Mouse (Mus musculus) lung, embryonic 14.5 days (tissue): ENCODE measurements at regions not wholly inside any gene's neighbourhood (a gene's known extent, or its start where the extent isn't known, plus 50 kb on each side); places are given as distances from the start of the nearest gene placed in this dataset.

Source experiments
- ATAC-seq: fragments of 200-750 bp; cut with Nextera tagmentation; 2 replicates; pipeline ENCODE4 v1.8.0; 2017; ENCODE audit warnings: mild to moderate bottlenecking, moderate TSS enrichment, moderate library complexity; ENCODE audit not compliant: insufficient read depth
- DNase-seq: peaks from one replicate; pipeline ENCODE4 v3.0.0-alpha.2; 2015
- H3K27ac ChIP-seq: fragments of 300-500 bp; sonication (generic); 2 replicates; pipeline ENCODE4 v1.5.1; 2014; ENCODE audit warnings: low read depth, mild to moderate bottlenecking, moderate library complexity
- H3K27me3 ChIP-seq: fragments of 300-500 bp; sonication (generic); 2 replicates; pipeline ENCODE4 v1.6.1; 2014; ENCODE audit warnings: low read length, control low read depth; ENCODE audit not compliant: insufficient read depth
- H3K36me3 ChIP-seq: fragments of 300-500 bp; sonication (generic); 2 replicates; pipeline ENCODE4 v1.6.1; 2014; ENCODE audit warnings: control low read depth; ENCODE audit not compliant: insufficient read depth
- H3K4me1 ChIP-seq: fragments of 300-500 bp; sonication (generic); 2 replicates; pipeline ENCODE4 v1.6.1; 2014; ENCODE audit warnings: antibody characterized with exemption, control low read depth; ENCODE audit not compliant: insufficient read depth
- H3K4me2 ChIP-seq: fragments of 300-500 bp; sonication (generic); 2 replicates; pipeline ENCODE4 v1.6.1; 2014; ENCODE audit warnings: mild to moderate bottlenecking
- H3K4me3 ChIP-seq: fragments of 300-500 bp; sonication (generic); 2 replicates; pipeline ENCODE4 v1.5.1; 2014; ENCODE audit warnings: low read depth, low read length
- H3K9ac ChIP-seq: fragments of 300-500 bp; sonication (generic); 2 replicates; pipeline ENCODE4 v1.6.1; 2014
- H3K9me3 ChIP-seq: fragments of 300-500 bp; sonication (generic); 2 replicates; pipeline ENCODE4 v1.6.1; 2016; ENCODE audit warnings: low read depth, low read length, control low read depth
- CTCF ChIP-seq: IDR thresholded peaks from 2 replicates; pipeline ENCODE4 v1.5.1; 2016; ENCODE audit warnings: antibody characterized with exemption, low read depth
- WGBS: fragments of 180-500 bp; shearing (Covaris S2); extraction: QIAGEN DNeasy Blood & Tissue Kit; methylation state at CpG from one replicate; pipeline ENCODE4 v1.1.7; 2014; 5-methylcytosine and 5-hydroxymethylcytosine counted together

DNA sequence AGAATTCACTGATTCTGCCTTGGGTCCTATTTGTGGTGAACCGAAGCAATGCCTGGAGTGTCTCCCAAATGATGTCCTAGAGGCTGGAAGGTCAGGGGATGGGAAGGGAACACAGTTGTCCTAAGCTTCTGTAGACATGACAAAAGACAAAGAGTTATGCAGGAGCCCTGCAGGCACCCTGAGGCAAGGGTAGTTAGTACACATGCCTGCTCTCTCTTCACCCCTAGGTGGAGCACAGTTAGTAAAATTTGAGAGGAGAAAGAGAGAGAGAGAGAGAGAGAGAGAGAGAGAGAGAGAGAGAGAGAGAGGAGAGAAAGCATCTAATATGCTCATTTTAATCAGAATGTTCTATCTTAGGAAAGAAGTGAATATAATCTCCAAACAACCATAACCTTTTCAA is 87.4 kb downstream of the Gm815 start:
- Histone ChIP-seq H3K27me3 (no peaks in the 10 kb centered on the region), H3K36me3 (no peaks in the 10 kb centered on the region), H3K4me2 (no peak overlapping the region), H3K4me1 (no peaks in the 10 kb centered on the region), H3K9me3 (no peaks in the 10 kb centered on the region), H3K4me3 (no peak overlapping the region), H3K27ac (no peak overlapping the region), H3K9ac (no peak overlapping the region)
- peak; percentile 56 for TF ChIP-seq CTCF
- 75% methylated on average over 1 of the region's 1 CpGs for WGBS
- DNase-seq (peak; percentile 63), ATAC-seq (no peak)

DNA sequence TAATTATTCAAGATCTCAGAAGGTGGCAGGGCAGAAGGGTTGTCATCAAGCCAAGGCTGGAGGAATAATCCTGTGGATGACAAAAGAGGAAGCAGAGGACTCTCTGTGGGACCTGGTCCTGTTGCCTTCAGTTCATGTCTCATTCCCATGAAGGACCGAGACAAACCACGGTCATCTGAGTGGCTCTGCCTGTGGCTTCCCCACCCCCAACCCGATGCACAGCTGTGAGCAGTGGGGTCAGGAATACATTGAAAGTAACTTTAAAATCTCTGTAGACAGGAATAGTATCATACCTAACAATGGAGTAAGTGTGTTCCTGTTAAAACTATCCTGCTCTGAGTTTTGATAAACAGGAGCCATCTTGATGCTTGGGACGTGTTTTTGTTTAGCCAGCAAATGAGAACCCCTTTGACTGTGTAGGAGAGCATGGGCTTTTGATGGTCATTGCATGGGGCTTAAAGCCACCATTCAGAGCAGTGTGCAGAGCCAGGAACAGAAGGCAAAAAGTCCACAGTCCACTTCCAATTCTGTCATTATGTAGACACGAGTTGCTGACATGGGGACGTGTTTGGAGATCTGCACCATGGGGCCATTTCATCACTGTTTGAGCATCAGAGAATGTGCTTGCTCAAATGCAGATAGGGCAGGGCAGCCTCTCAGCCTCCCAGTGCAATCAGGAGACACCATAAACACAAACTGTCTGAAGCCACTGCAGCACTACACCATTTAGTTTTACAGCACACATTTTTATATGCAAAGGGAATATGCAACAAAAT is 88.3 kb downstream of the Gm815 start:
- Histone ChIP-seq H3K4me2 (no peak overlapping the region), H3K4me1 (no peaks in the 10 kb centered on the region), H3K36me3 (no peaks in the 10 kb centered on the region), H3K9me3 (no peaks in the 10 kb centered on the region), H3K4me3 (no peak overlapping the region), H3K9ac (no peak overlapping the region), H3K27ac (no peak overlapping the region), H3K27me3 (no peaks in the 10 kb centered on the region)
- no peak for ATAC-seq
- TF ChIP-seq CTCF: no peak
- 85% methylated on average over 6 of the region's 6 CpGs for whole genome bisulfite sequencing
- no peak for DNase-seq

DNA sequence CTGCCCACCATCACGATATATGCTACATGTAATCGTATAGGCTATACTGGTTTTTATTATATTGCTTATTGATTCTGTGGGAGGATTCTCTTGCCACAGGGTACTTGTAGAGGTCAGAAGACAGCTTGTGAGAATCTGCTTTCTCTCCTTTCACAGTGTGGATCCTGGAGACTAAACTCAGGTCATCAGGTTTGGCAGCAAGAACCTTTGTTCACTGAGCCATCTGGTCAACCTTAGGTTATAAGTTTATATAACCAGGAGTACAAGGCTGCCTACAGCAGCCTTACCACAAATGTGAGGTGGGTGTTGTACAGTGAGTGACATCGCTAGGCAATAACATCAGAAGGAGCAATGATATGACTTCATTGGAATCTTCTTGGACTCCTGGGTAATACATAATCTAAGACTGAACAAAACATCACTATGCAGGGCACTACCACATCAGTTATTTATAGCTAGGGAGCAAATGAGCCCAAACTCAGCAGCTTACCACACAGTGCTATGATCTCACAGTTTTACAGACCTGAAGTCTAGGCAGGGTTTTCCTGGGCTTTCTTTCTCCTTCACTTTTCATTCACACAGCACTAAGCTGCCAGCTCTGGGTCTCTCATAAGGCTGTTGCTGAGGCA is 89.0 kb downstream of the Gm815 start:
- DNase-seq (no peak), ATAC-seq (no peak)
- Histone ChIP-seq H3K36me3 (no peaks in the 10 kb centered on the region), H3K9ac (no peak overlapping the region), H3K27me3 (no peaks in the 10 kb centered on the region), H3K9me3 (no peaks in the 10 kb centered on the region), H3K4me1 (no peaks in the 10 kb centered on the region), H3K4me2 (no peak overlapping the region), H3K4me3 (no peak overlapping the region), H3K27ac (no peak overlapping the region)
- no peak for TF ChIP-seq CTCF
- 94% methylated on average over 3 of the region's 3 CpGs for WGBS

DNA sequence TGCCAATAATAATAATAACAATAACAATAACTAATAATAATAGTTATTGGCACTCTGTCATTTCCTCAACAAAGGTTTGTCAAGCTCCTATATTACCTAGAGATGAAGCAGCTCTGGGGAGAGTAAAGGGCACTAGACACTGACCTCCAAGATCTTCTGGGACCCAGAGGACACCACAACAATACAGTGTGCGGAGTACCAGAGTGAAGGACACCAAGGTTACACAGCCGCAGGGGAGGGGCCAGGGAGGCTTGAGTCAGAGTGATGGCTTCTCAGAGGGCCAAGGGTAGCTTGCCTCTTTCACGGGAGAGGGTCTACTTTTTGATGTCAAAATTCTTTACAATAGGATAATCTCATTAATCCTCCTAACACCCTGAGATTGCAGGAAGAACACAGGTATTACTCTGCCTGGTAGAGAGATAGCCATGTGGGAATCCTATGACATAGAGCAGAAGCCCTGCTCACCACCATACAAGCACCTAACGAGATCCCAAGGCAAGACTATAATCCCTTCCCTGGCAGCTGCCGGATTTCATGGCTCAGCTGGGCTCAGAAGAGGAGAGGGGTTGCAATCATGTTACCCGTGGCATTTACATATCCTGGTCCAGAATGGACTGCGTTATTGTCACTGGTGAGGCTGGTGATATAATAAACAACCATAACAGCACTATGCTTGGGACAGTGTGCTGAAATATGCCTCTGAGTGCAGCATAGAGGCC is 91.1 kb downstream of the Gm815 start:
- no peaks in the 10 kb centered on the region for H3K4me1 ChIP-seq
- DNase-seq: no peak
- no peaks in the 10 kb centered on the region for H3K36me3 ChIP-seq
- 60% methylated on average over 7 of the region's 7 CpGs for WGBS
- no peaks in the 10 kb centered on the region for H3K9me3 ChIP-seq
- no peaks in the 10 kb centered on the region for H3K27me3 ChIP-seq
- no peak overlapping the region for H3K9ac ChIP-seq
- H3K4me3 ChIP-seq: no peak overlapping the region
- no peak overlapping the region for H3K27ac ChIP-seq
- no peak for TF ChIP-seq CTCF
- no peak for ATAC-seq
- no peak overlapping the region for H3K4me2 ChIP-seq

DNA sequence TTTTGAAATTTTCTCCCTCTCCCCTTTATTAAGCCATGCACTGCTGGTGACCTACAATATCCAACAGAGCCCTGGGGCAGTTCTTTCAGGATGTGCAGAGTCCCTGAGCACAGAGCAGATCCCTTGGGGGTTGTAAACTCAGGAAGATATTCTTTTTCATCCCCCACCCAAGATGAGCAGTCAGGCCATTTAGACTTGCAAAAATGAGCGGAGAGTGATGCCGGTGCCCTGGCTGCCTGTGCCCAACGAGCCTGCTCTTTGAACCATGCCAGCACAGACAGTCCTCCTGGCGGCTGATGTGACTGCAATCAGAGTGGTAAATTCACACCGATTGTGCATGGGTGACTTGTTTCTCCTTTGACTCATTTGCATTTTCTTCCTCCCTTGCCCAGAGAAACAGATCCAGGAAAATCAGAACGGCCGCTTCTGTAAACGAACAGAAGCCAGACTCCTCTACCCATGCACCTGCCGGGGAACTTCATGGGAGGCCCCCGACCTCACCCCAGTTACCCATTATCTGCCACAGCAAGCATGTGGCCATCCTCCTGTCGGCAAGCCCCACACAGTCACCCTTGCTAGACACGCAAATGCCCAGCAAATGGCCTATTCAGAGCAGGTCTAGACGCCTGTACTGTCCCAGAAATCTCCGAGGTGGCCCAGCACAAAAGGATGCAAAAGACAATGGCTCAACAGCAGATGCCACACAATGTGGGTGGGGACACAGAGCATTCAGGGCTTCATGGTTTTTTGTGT is 92.4 kb downstream of the Gm815 start:
- Histone ChIP-seq H3K4me1 (no peaks in the 10 kb centered on the region), H3K36me3 (no peaks in the 10 kb centered on the region), H3K27me3 (no peaks in the 10 kb centered on the region), H3K4me2 (no peak overlapping the region), H3K9me3 (no peaks in the 10 kb centered on the region), H3K27ac (no peak overlapping the region), H3K4me3 (no peak overlapping the region), H3K9ac (no peak overlapping the region)
- no peak for DNase-seq
- TF ChIP-seq CTCF: no peak
- WGBS: 67% methylated on average over 14 of the region's 14 CpGs
- ATAC-seq: no peak

DNA sequence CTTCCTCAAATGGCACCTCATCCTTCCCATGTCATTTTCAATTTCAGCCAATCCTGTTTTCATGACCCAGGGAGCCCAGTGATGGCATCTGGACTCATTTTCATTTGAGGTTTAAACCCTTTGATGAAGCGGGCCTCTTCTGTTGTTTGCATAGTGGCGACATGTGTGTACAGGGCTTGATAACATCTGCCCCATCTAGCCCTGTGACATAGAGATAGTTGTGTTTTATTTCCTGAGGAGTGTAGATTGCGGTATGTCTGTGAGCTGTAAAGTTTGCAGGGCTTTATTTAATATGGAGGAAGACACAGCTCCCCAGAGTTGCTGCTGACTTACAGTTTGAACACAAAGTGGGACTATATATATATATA is 92.9 kb downstream of the Gm815 start:
- no peak overlapping the region for H3K4me2 ChIP-seq
- WGBS: 42% methylated on average over 3 of the region's 3 CpGs
- no peak for TF ChIP-seq CTCF
- no peaks in the 10 kb centered on the region for H3K36me3 ChIP-seq
- no peaks in the 10 kb centered on the region for H3K4me1 ChIP-seq
- no peak overlapping the region for H3K9ac ChIP-seq
- H3K4me3 ChIP-seq: no peak overlapping the region
- H3K27me3 ChIP-seq: no peaks in the 10 kb centered on the region
- H3K27ac ChIP-seq: no peak overlapping the region
- no peak for ATAC-seq
- DNase-seq: no peak
- H3K9me3 ChIP-seq: no peaks in the 10 kb centered on the region

DNA sequence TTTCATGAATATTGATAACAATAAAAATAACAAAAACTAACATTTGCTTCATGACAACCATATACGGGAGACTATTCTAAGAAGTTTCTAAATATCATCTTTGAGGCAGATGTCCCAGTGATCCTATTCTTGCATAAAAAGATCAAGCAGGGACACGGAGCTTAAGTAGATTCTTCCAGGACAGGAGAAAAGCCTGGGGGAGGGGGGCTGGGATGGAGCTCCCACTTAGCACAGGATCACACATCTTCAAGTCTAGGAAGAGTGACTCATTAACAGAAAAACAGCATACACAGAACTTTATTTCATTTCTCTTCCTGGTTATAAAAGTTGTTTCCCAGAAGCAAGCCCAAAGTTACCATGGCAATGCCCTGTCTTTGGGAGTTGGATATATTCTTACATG is 93.6 kb downstream of the Gm815 start:
- H3K27ac ChIP-seq: no peak overlapping the region
- TF ChIP-seq CTCF: no peak
- no peak overlapping the region for H3K9ac ChIP-seq
- no peak overlapping the region for H3K4me3 ChIP-seq
- DNase-seq: no peak
- H3K36me3 ChIP-seq: no peaks in the 10 kb centered on the region
- 65% methylated on average over 2 of the region's 2 CpGs for WGBS
- H3K9me3 ChIP-seq: no peaks in the 10 kb centered on the region
- no peaks in the 10 kb centered on the region for H3K27me3 ChIP-seq
- H3K4me1 ChIP-seq: no peaks in the 10 kb centered on the region
- no peak for ATAC-seq
- H3K4me2 ChIP-seq: no peak overlapping the region
